13 mouse cellular contexts compared by ENCODE assay signal in genomic region chr2:165967076-165967475, GRCm38 (mm10). TPM values are rescaled to one million over a fixed set of nuclear protein-coding genes. Genes with fewer than 3 reads are reported as not detected.
DNase-seq lines count a peak whose midpoint lies in the region; ATAC-seq lines count a peak whose summit lies in the region.
"Had no signal": no experiment of that assay in that cellular context is flagged by ENCODE, and none has a peak within 500 bp of the region (broad histone marks: within the 10 kb centered on the region; RNA-seq: fewer than 3 reads in every experiment).

No protein-coding gene starts in this region.

- no peak overlapping the region for H3K9ac ChIP-seq in liver, embryonic 11.5 days (ENCODE audit: low read depth, low read length)
- H3K9ac ChIP-seq in liver, embryonic 13.5 days: no peak overlapping the region
- H3K9ac ChIP-seq: lung, embryonic 14.5 days had no signal

- WGBS in liver, embryonic 11.5 days: 80% methylated on average over 2 of the region's 2 CpGs
- WGBS in liver, embryonic 13.5 days (ENCODE audit: insufficient replicate concordance): 52% methylated on average over 2 of the region's 2 CpGs

- no peak for ATAC-seq in liver, embryonic 11.5 days (replicated peaks; ENCODE audit: low FRiP score)
- no peak for ATAC-seq in liver, embryonic 13.5 days (ENCODE audit: low read depth)

- no peaks in the 10 kb centered on the region for H3K27me3 ChIP-seq in liver, embryonic 11.5 days (replicated peaks; ENCODE audit: control insufficient read depth, insufficient read depth, low read length)
- no peaks in the 10 kb centered on the region for H3K27me3 ChIP-seq in liver, embryonic 13.5 days

- no peaks in the 10 kb centered on the region for H3K9me3 ChIP-seq in liver, embryonic 11.5 days (ENCODE audit: control insufficient read depth, low read length)
- H3K9me3 ChIP-seq in liver, embryonic 13.5 days (replicated peaks): no peaks in the 10 kb centered on the region

- no peaks in the 10 kb centered on the region for H3K36me3 ChIP-seq in liver, embryonic 11.5 days (ENCODE audit: control insufficient read depth, insufficient read depth, low read length)
- H3K36me3 ChIP-seq in liver, embryonic 13.5 days: no peaks in the 10 kb centered on the region

- H3K4me3 ChIP-seq in liver, embryonic 11.5 days (ENCODE audit: low read depth, low read length): no peak overlapping the region
- no peak overlapping the region for H3K4me3 ChIP-seq in liver, embryonic 13.5 days (replicated peaks)
- H3K4me3 ChIP-seq: erythroblast, embryonic 14.5 days had no signal

- H3K27ac ChIP-seq in liver, embryonic 11.5 days (ENCODE audit: low read depth, low read length): peak overlapping the region; percentile 23; the same call in 1 of the 2 replicates
- peak overlapping the region; percentile 50 for H3K27ac ChIP-seq in liver, embryonic 13.5 days

- no peak overlapping the region for H3K4me2 ChIP-seq in liver, embryonic 11.5 days
- H3K4me2 ChIP-seq in liver, embryonic 13.5 days: no peak overlapping the region
- H3K4me2 ChIP-seq: lung, embryonic 14.5 days had no signal

- DNase-seq in liver, embryonic 11.5 days (ENCODE audit: low spot score): no peak
- DNase-seq in liver: no peak
- DNase-seq in R1 (ENCODE audit: low read depth, low spot score): peak; percentile 83
- DNase-seq in liver, embryonic 13.5 days: no peak
- no peak for DNase-seq in spleen, postnatal 10 days (ENCODE audit: low spot score in 2 of 2)
- no peak for DNase-seq in cerebellum, postnatal 25 days
- no peak for DNase-seq in T-cell, adult 2 months (ENCODE audit: low spot score)
- DNase-seq: gastrocnemius, postnatal 10 days; heart, postnatal 36 days; kidney, adult 8-10 months; right cerebral cortex, postnatal 14 days had no signal

- peaks cover 40% of the 10 kb centered on the region for H3K4me1 ChIP-seq in liver, embryonic 11.5 days (replicated peaks; ENCODE audit: control insufficient read depth, insufficient read depth, low read length)
- H3K4me1 ChIP-seq in liver, embryonic 13.5 days (replicated peaks): peaks cover 56% of the 10 kb centered on the region

RNA-seq across cellular contexts. Expression of gene Ncoa3, which starts 25.4 kb away (rescaled TPM):
- 15.2 and 16.6 TPM in 2 replicates for polyA plus RNA-seq in liver, embryonic 11.5 days (2014; fragmentation: Nextera tagmentation; extraction: Ambion mirVana)
- 3.5 and 4.5 TPM in 2 replicates for polyA plus RNA-seq in liver, embryonic 13.5 days (2015; fragmentation: Nextera tagmentation; extraction: Ambion mirVana)
